Mouse (Mus musculus) CH12.LX (cell line): Measurements from ENCODE around the gene 4931428L18Rik. TPM values are rescaled to one million over a fixed set of nuclear protein-coding genes. Genes with fewer than 3 reads are reported as not detected.

ENCODE experiments used
- DNase-seq: peaks from one replicate; pipeline ENCODE4 v3.0.0-alpha.2; 2013; ENCODE audit errors: extremely low read depth
- H3K27ac ChIP-seq: 2 replicates; pipeline ENCODE4 v1.5.1; 2012; ENCODE audit warnings: low read depth, mild to moderate bottlenecking, control low read depth, moderate library complexity; ENCODE audit not compliant: insufficient read depth
- H3K27me3 ChIP-seq: replicated peaks from 2 replicates; pipeline ENCODE3; 2012; ENCODE audit warnings: inconsistent platforms
- H3K36me3 ChIP-seq, 2 experiments: replicated peaks in 1 of 2; 2 replicates each; pipeline versions ENCODE3 to v1.6.1; 2012; ENCODE audit warnings: inconsistent platforms in 1 of 2, low read length in 1 of 2, mild to moderate bottlenecking in 1 of 2, mixed read lengths in 1 of 2, moderate library complexity in 1 of 2; ENCODE audit not compliant: control insufficient read depth in 1 of 2, insufficient read depth in 1 of 2
- H3K4me1 ChIP-seq, 2 experiments: 2 replicates each; pipeline ENCODE4 v1.6.1; 2012; ENCODE audit warnings: inconsistent platforms in 1 of 2, moderate library complexity in 1 of 2; ENCODE audit not compliant: insufficient read depth in 2 of 2, control insufficient read depth in 1 of 2
- H3K4me2 ChIP-seq: 2 replicates; pipeline ENCODE4 v1.6.1; 2012; ENCODE audit warnings: low read depth, mild to moderate bottlenecking, control low read depth; ENCODE audit not compliant: poor library complexity, insufficient read depth, severe bottlenecking
- H3K4me3 ChIP-seq, 3 experiments: fragments of 150-350 bp in 1 of 3; sonication (generic) in 1 of 3; replicated peaks in 1 of 3; 2 replicates each; pipeline versions ENCODE3 to v1.5.1; 2011 to 2012; ENCODE audit warnings: low read depth in 2 of 3, low read length in 2 of 3, mild to moderate bottlenecking in 2 of 3, moderate library complexity in 2 of 3, control low read depth in 1 of 3, improper control_type of control experiment in 1 of 3, inconsistent platforms in 1 of 3, mixed read lengths in 1 of 3; ENCODE audit not compliant: poor library complexity in 1 of 3
- H3K79me2 ChIP-seq: replicated peaks from 2 replicates; pipeline ENCODE4 v1.6.1; 2012; ENCODE audit warnings: mild to moderate bottlenecking, moderate library complexity; ENCODE audit not compliant: control insufficient read depth, poor library complexity, insufficient read depth, severe bottlenecking; ENCODE audit errors: extremely low read depth
- H3K9ac ChIP-seq: 2 replicates; pipeline ENCODE4 v1.6.1; 2012; ENCODE audit warnings: low read depth, mild to moderate bottlenecking, control low read depth, moderate library complexity; ENCODE audit not compliant: insufficient read depth
- H3K9me3 ChIP-seq: replicated peaks from 2 replicates; pipeline ENCODE3; 2012; ENCODE audit warnings: low read length, inconsistent platforms, mixed read lengths
- BHLHE40 ChIP-seq: IDR thresholded peaks from 2 replicates; pipeline ENCODE4 v1.6.1; 2011; ENCODE audit warnings: mild to moderate bottlenecking, low read depth, low read length, improper control_type of control experiment
- CHD1 ChIP-seq: IDR thresholded peaks from 2 replicates; pipeline ENCODE4 v1.6.1; 2012; ENCODE audit warnings: low read depth, low read length, improper control_type of control experiment, inconsistent platforms
- CHD2 ChIP-seq: IDR thresholded peaks from 2 replicates; pipeline ENCODE4 v1.6.1; 2011; ENCODE audit warnings: low read length, improper control_type of control experiment
- CTCF ChIP-seq, 2 experiments: IDR thresholded peaks in 1 of 2; conservative IDR thresholded peaks in 1 of 2; 2 replicates each; pipeline ENCODE4 v1.5.1; 2011 to 2012; ENCODE audit warnings: low read depth in 2 of 2, low read length in 2 of 2, improper control_type of control experiment in 1 of 2, inconsistent platforms in 1 of 2, mild to moderate bottlenecking in 1 of 2, moderate library complexity in 1 of 2
- ELF1 ChIP-seq: IDR thresholded peaks from 2 replicates; pipeline ENCODE4 v1.6.1; 2014; ENCODE audit warnings: low read depth, mild to moderate bottlenecking, inconsistent platforms, low read length, improper control_type of control experiment
- EP300 ChIP-seq: IDR thresholded peaks from 2 replicates; pipeline ENCODE4 v1.6.1; 2011; ENCODE audit warnings: low read length, improper control_type of control experiment
- ETS1 ChIP-seq: conservative IDR thresholded peaks from 2 replicates; pipeline ENCODE4 v1.6.1; 2012; ENCODE audit warnings: low read depth, mild to moderate bottlenecking, inconsistent platforms, low read length, improper control_type of control experiment, moderate library complexity
- IRF4 ChIP-seq: IDR thresholded peaks from 2 replicates; pipeline ENCODE4 v1.6.1; 2014; ENCODE audit warnings: low read depth, mild to moderate bottlenecking, inconsistent platforms, low read length, improper control_type of control experiment
- JUN ChIP-seq: IDR thresholded peaks from 2 replicates; pipeline ENCODE4 v1.6.1; 2011; ENCODE audit warnings: low read depth, mild to moderate bottlenecking, low read length, improper control_type of control experiment, moderate library complexity; ENCODE audit not compliant: insufficient read depth
- MAX ChIP-seq: IDR thresholded peaks from 2 replicates; pipeline ENCODE4 v1.6.1; 2011; ENCODE audit warnings: low read length, improper control_type of control experiment
- MAZ ChIP-seq: IDR thresholded peaks from 2 replicates; pipeline ENCODE4 v1.6.1; 2012; ENCODE audit warnings: low read depth, mild to moderate bottlenecking, inconsistent platforms, low read length, improper control_type of control experiment, moderate library complexity
- MEF2A ChIP-seq: IDR thresholded peaks from 2 replicates; pipeline ENCODE4 v1.6.1; 2014; ENCODE audit warnings: low read depth, mild to moderate bottlenecking, inconsistent platforms, low read length, improper control_type of control experiment, borderline replicate concordance
- NELFE ChIP-seq: IDR thresholded peaks from 2 replicates; pipeline ENCODE4 v1.6.1; 2011; ENCODE audit warnings: low read depth, low read length, improper control_type of control experiment
- NRF1 ChIP-seq: IDR thresholded peaks from 2 replicates; pipeline ENCODE4 v1.6.1; 2014; ENCODE audit warnings: low read depth, mild to moderate bottlenecking, inconsistent platforms, low read length, improper control_type of control experiment, moderate library complexity
- PAX5 ChIP-seq: IDR thresholded peaks from 2 replicates; pipeline ENCODE4 v1.6.1; 2012; ENCODE audit warnings: low read length, inconsistent platforms, mixed read lengths
- POLR2A ChIP-seq: IDR thresholded peaks from 2 replicates; pipeline ENCODE4 v1.6.1; 2011; ENCODE audit warnings: low read depth, mild to moderate bottlenecking, improper control_type of control experiment, low read length
- RAD21 ChIP-seq: IDR thresholded peaks from 2 replicates; pipeline ENCODE4 v1.6.1; 2011; ENCODE audit warnings: low read depth, mild to moderate bottlenecking, low read length, improper control_type of control experiment, moderate library complexity
- RCOR1 ChIP-seq: conservative IDR thresholded peaks from 2 replicates; pipeline ENCODE4 v1.6.1; 2012; ENCODE audit warnings: low read depth, mild to moderate bottlenecking, inconsistent platforms, low read length, improper control_type of control experiment
- SIN3A ChIP-seq: IDR thresholded peaks from 2 replicates; pipeline ENCODE4 v1.6.1; 2012; ENCODE audit warnings: low read length, improper control_type of control experiment, inconsistent platforms
- SMC3 ChIP-seq: IDR thresholded peaks from 2 replicates; pipeline ENCODE4 v1.6.1; 2011; ENCODE audit warnings: low read depth, low read length, improper control_type of control experiment
- TCF12 ChIP-seq: IDR thresholded peaks from 2 replicates; pipeline ENCODE4 v1.6.1; 2014; ENCODE audit warnings: low read depth, mild to moderate bottlenecking, inconsistent platforms, low read length, improper control_type of control experiment
- UBTF ChIP-seq: IDR thresholded peaks from 2 replicates; pipeline ENCODE4 v1.6.1; 2012; ENCODE audit warnings: low read depth, mild to moderate bottlenecking, inconsistent platforms, low read length, improper control_type of control experiment, moderate library complexity
- USF1 ChIP-seq: IDR thresholded peaks from 2 replicates; pipeline ENCODE4 v1.6.1; 2014; ENCODE audit warnings: low read depth, mild to moderate bottlenecking, inconsistent platforms, low read length, improper control_type of control experiment
- ZNF384 ChIP-seq: IDR thresholded peaks from 2 replicates; pipeline ENCODE4 v1.6.1; 2012; ENCODE audit warnings: low read depth, low read length, improper control_type of control experiment, inconsistent platforms
- dilution Hi-C: fragments of 300-500 bp; cut with MboI; formaldehyde crosslinking; loops from 2 replicates; pipeline ENCODE4 v1.14.3; 2020; ENCODE audit warnings: low sequenced_read_pairs; ENCODE audit not compliant: extremely low pct_unique_long_range_greater_than_20kb, extremely low pct_ligation_motif_present
- in situ Hi-C: fragments of 300-500 bp; cut with MboI; formaldehyde crosslinking; loops from 3 replicates; pipeline ENCODE4 v1.14.3; 2019; ENCODE audit warnings: low sequenced_read_pairs, low pct_ligation_motif_present, low pct_unique_long_range_greater_than_20kb, mixed read lengths
- polyA plus RNA-seq: library from polyadenylated mRNA; unstranded; fragments of >175 nt; gene quantifications from 2 replicates; pipeline ENCODE4 v1.2.1, GENCODE M21; 2012; ENCODE audit warnings: low read depth; ENCODE audit not compliant: insufficient read length
- total RNA-seq, 2 experiments: library from RNA; depleted of rRNA; stranded (reverse); fragments of 300-350 nt in 1 of 2; fragments of >200 nt in 1 of 2; gene quantifications; 2 replicates each; pipeline ENCODE4 v1.2.3; 2012 to 2014

Gene 4931428L18Rik
- total and polyA plus RNA-seq, 3 experiments: 4.6 to 11.0 (median 9.3) TPM

GRCm38 (mm10) chr1:31093939-31094338, 128.5 kb downstream of the 4931428L18Rik start:
- H3K79me2 ChIP-seq: no peaks in the 10 kb centered on the region
- no peaks in the 10 kb centered on the region for H3K36me3 ChIP-seq
- no peak for TF ChIP-seq TCF12
- TF ChIP-seq SMC3: no peak
- no peak for TF ChIP-seq MAX
- TF ChIP-seq PAX5: no peak
- no peak for TF ChIP-seq ZNF384
- TF ChIP-seq BHLHE40: no peak
- no peak for TF ChIP-seq RCOR1
- TF ChIP-seq CTCF (conservative IDR thresholded peaks at IDR 0.05 in 1 of 2, IDR thresholded peaks at IDR 0.05 in 1 of 2; ENCODE audit: low read depth in 2 of 2, low read length in 2 of 2): no peak
- no peak for TF ChIP-seq IRF4
- no peak for TF ChIP-seq POLR2A
- no peak for TF ChIP-seq CHD1
- TF ChIP-seq ETS1: no peak
- no peak for TF ChIP-seq NELFE
- no peak for TF ChIP-seq MEF2A
- no peak for TF ChIP-seq ELF1
- no peak for TF ChIP-seq JUN
- TF ChIP-seq RAD21: no peak
- TF ChIP-seq USF1: no peak
- no peak for TF ChIP-seq NRF1
- no peak for TF ChIP-seq EP300
- TF ChIP-seq, all 38 proteins: peak for 0
- Histone ChIP-seq H3K4me3 (no peak overlapping the region), H3K9me3 (no peaks in the 10 kb centered on the region), H3K27ac (no peak overlapping the region), H3K4me2 (no peak overlapping the region), H3K4me1 (no peaks in the 10 kb centered on the region), H3K9ac (no peak overlapping the region), H3K27me3 (no peaks in the 10 kb centered on the region)
- in situ Hi-C loops: no loop called here
- dilution Hi-C loops: no loop called here
- no peak for DNase-seq

DNA sequence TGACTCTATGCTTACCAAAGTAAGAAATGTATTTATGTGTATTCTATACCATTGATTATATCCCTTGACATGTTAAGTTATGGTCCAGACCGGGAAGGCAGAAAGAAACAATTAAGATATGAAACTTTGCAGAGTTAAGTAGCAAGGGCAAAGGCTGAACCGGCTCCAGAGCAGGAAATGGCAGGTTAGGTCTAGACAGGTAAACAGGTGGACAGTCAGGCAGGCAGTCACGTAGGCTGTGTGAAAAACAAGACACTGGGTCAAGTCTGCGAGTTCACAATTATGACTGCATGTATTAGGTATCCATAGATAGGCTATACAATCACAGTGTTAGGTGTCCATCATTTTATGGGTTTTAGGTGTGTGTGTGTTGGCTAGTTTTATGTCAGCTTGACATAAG, 133.8 kb downstream of the 4931428L18Rik start:
- H3K4me1 ChIP-seq: no peaks in the 10 kb centered on the region
- H3K36me3 ChIP-seq: no peaks in the 10 kb centered on the region
- no peak overlapping the region for H3K27ac ChIP-seq
- no peak overlapping the region for H3K4me2 ChIP-seq
- H3K9me3 ChIP-seq: no peaks in the 10 kb centered on the region
- H3K4me3 ChIP-seq: no peak overlapping the region
- no peaks in the 10 kb centered on the region for H3K27me3 ChIP-seq
- no peak overlapping the region for H3K9ac ChIP-seq
- TF ChIP-seq ZNF384 (no peak), ETS1 (no peak), NRF1 (no peak), CHD2 (no peak), UBTF (no peak), SMC3 (no peak), MAZ (no peak), TCF12 (no peak), SIN3A (no peak), NELFE (no peak)
- in situ Hi-C loops (no loop called here), dilution Hi-C loops (no loop called here)
- no peaks in the 10 kb centered on the region for H3K79me2 ChIP-seq
- no peak for DNase-seq
